Mouse (Mus musculus) liver, embryonic 15.5 days (tissue): ENCODE measurements around the gene Psmb7. TPM values are rescaled to one million over a fixed set of nuclear protein-coding genes. Genes with fewer than 3 reads are reported as not detected.
A peak's percentile ranks its signal among the peaks of the same experiment; 100 is the strongest.

Experiments
- ATAC-seq: fragments of 200-750 bp; cut with Nextera tagmentation; 2 replicates; pipeline ENCODE4 v1.8.0; 2017; ENCODE audit warnings: moderate number of reproducible peaks, mild to moderate bottlenecking, moderate library complexity; ENCODE audit not compliant: insufficient read depth
- H3K27ac ChIP-seq: fragments of 300-500 bp; sonication (generic); replicated peaks from 2 replicates; pipeline ENCODE4 v1.5.1; 2015; ENCODE audit warnings: mild to moderate bottlenecking, inconsistent platforms
- H3K27me3 ChIP-seq: fragments of 300-500 bp; sonication (generic); 2 replicates; pipeline ENCODE4 v1.6.1; 2015; ENCODE audit warnings: mild to moderate bottlenecking, inconsistent platforms
- H3K36me3 ChIP-seq: fragments of 300-500 bp; sonication (generic); replicated peaks from 2 replicates; pipeline ENCODE4 v1.6.1; 2015; ENCODE audit warnings: moderate library complexity, mild to moderate bottlenecking, inconsistent platforms
- H3K4me1 ChIP-seq: fragments of 300-500 bp; sonication (generic); replicated peaks from 2 replicates; pipeline ENCODE4 v1.6.1; 2015; ENCODE audit warnings: inconsistent platforms
- H3K4me2 ChIP-seq: fragments of 300-500 bp; sonication (generic); 2 replicates; pipeline ENCODE4 v1.6.1; 2015; ENCODE audit warnings: moderate library complexity, mild to moderate bottlenecking, inconsistent platforms
- H3K4me3 ChIP-seq: fragments of 300-500 bp; sonication (generic); replicated peaks from 2 replicates; pipeline ENCODE4 v1.5.1; 2015; ENCODE audit warnings: mild to moderate bottlenecking, inconsistent platforms
- H3K9ac ChIP-seq: fragments of 300-500 bp; sonication (generic); 2 replicates; pipeline ENCODE4 v1.6.1; 2015; ENCODE audit warnings: moderate library complexity, mild to moderate bottlenecking, inconsistent platforms
- H3K9me3 ChIP-seq: fragments of 300-500 bp; sonication (generic); replicated peaks from 2 replicates; pipeline ENCODE4 v1.6.1; 2016; ENCODE audit warnings: inconsistent platforms
- WGBS: fragments of 180-500 bp; shearing (Covaris S2); methylation state at CpG from one replicate; pipeline ENCODE4 v1.1.7; 2015; ENCODE audit warnings: mixed read lengths; ENCODE audit not compliant: insufficient replicate concordance; 5-methylcytosine and 5-hydroxymethylcytosine counted together
- polyA plus RNA-seq: library from polyadenylated mRNA; unstranded; fragments of >200 nt; fragmentation: Nextera tagmentation; extraction: Ambion mirVana; gene quantifications from 2 replicates; pipeline ENCODE4 v1.2.1, GENCODE M21; 2015

The Psmb7 gene
- polyA plus RNA-seq, 1 experiment from 2014 or later: 154 TPM

GRCm38 (mm10) chr2:38591751-38592459, 52.0 kb downstream of the Psmb7 start:
- H3K36me3 ChIP-seq: peaks cover 45% of the 10 kb centered on the region
- no peak overlapping the region for H3K9ac ChIP-seq
- no peak for ATAC-seq
- H3K27me3 ChIP-seq: no peaks in the 10 kb centered on the region
- no peak overlapping the region for H3K27ac ChIP-seq
- peaks cover 13% of the 10 kb centered on the region for H3K4me1 ChIP-seq
- H3K4me3 ChIP-seq: no peak overlapping the region
- 67% methylated on average over 6 of the region's 6 CpGs for WGBS
- no peaks in the 10 kb centered on the region for H3K9me3 ChIP-seq
- no peak overlapping the region for H3K4me2 ChIP-seq

DNA sequence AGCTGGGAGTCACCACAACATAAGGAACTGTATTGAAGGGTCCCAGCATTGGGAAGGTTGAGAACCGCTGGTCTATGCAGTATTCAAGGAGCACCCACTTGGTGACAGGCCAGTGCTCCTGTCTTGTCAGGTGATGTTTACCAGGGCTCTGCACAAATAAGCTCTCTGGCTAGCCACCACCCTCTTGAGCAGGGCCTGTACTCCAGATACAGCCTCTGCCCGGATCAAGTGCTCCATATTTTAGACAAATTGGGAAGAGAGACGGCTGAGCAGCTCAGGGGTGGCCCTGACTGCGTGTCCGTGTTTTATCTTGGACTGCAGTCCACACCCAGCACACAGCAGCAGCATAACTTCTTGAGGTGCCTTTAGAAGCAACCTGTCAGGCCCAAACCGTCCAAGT, 57.2 kb downstream of the Psmb7 start:
- no peaks in the 10 kb centered on the region for H3K9me3 ChIP-seq
- WGBS: 67% methylated on average over 6 of the region's 6 CpGs
- ATAC-seq: no peak
- H3K4me2 ChIP-seq: no peak overlapping the region
- H3K9ac ChIP-seq: no peak overlapping the region
- no peak overlapping the region for H3K27ac ChIP-seq
- H3K36me3 ChIP-seq: peaks cover 68% of the 10 kb centered on the region
- H3K27me3 ChIP-seq: no peaks in the 10 kb centered on the region
- no peak overlapping the region for H3K4me3 ChIP-seq
- peaks cover 3% of the 10 kb centered on the region for H3K4me1 ChIP-seq

DNA sequence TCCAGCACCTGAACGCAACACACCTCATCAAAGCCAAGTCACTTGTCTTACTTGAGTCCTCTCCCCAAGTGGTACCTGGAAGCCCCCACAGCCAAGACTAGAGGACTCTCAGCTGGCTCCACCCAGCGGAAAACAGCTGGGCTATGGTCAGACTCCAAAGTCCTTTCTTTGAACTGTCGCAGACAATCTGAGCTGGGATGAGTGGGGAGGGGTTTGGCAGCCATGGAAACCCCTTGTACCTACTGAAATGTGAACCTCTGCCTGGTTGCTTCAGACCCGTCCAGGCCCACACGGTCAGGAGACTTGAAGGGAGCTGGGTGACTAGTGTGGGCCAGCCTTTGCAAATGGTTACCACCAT, 58.5 kb downstream of the Psmb7 start:
- no peak overlapping the region for H3K27ac ChIP-seq
- H3K9ac ChIP-seq: no peak overlapping the region
- no peaks in the 10 kb centered on the region for H3K9me3 ChIP-seq
- WGBS: 75% methylated on average over 5 of the region's 5 CpGs
- H3K27me3 ChIP-seq: no peaks in the 10 kb centered on the region
- peaks cover 64% of the 10 kb centered on the region for H3K36me3 ChIP-seq
- 0 out of 2 replicates have a peak, but pooled peaks cover 3% of the 10 kb centered on the region for H3K4me1 ChIP-seq
- peak; percentile 47; the same call in 1 of the 2 replicates for ATAC-seq
- no peak overlapping the region for H3K4me3 ChIP-seq
- no peak overlapping the region for H3K4me2 ChIP-seq

DNA sequence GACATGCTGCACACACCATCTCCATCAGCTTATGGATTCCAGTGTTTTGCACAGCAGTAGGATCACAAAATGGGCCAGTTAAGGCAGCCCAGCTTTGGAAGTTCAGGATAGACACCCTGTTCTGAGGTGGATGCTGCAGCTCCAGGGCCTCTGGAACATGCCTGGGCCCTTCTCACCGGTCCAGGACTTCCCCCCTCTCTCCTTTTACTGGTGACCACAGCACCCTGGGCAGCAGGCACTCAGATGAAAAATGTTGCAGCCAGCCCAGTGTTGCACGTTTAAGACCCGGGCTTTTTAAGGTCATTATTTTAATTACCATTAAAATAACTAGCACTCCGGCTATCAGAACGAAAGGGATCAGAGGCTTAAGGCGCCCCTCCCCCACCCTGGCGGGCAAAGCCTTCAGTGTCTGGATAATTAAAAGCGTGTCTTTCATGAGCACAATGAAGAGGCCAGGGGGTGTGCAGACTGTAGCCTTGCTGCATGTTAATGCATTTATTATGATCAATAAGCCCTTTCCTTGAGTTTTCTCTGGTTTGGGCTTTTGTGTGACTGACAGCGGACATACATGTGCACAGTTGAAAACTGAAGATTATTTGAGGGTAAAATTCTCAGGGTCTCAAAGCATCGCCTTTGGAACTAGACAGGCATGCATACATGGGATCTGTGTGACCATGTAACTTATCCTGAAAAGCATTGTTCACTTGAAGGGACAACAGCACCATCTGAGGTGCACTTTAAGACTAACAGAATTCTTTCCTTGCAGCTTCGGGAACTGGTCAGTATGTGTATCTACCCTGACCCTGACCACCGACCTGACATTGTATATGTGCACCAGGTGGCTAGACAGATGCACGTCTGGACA, 59.1 kb downstream of the Psmb7 start:
- Histone ChIP-seq H3K4me3 (no peak overlapping the region), H3K4me2 (no peak overlapping the region), H3K27me3 (no peaks in the 10 kb centered on the region), H3K9me3 (no peaks in the 10 kb centered on the region), H3K36me3 (peaks cover 62% of the 10 kb centered on the region), H3K9ac (no peak overlapping the region), H3K27ac (no peak overlapping the region), H3K4me1 (0 out of 2 replicates have a peak, but pooled peaks cover 3% of the 10 kb centered on the region)
- WGBS: 68% methylated on average over 13 of the region's 13 CpGs
- no peak for ATAC-seq

GRCm38 (mm10) chr2:38583982-38584381, 59.9 kb downstream of the Psmb7 start:
- 71% methylated on average over 2 of the region's 2 CpGs for WGBS
- Histone ChIP-seq H3K9ac (no peak overlapping the region), H3K27ac (no peak overlapping the region), H3K4me3 (no peak overlapping the region), H3K27me3 (no peaks in the 10 kb centered on the region), H3K4me2 (no peak overlapping the region), H3K4me1 (0 out of 2 replicates have a peak, but pooled peaks cover 3% of the 10 kb centered on the region), H3K36me3 (peaks cover 58% of the 10 kb centered on the region), H3K9me3 (no peaks in the 10 kb centered on the region)
- no peak for ATAC-seq

DNA sequence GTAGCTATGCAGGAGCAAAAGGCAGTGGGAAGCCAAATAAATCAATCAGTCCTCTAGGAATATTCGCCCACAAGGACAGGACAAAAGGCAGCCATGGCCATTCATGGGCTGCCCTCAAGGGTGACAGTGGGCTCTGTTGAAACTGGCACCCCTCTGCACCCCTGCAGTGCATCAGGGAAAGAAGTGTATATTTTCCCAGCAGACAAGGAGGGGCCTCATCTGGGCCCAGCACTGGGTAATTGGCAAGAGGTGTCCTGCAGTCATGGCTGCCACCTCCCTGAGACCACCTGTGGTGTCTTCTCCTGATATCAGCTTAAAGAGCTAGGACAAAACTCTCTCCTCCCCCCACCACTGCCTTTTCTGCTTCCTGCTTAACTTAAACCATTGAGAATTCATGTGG, 64.4 kb downstream of the Psmb7 start:
- Histone ChIP-seq H3K27ac (no peak overlapping the region), H3K4me3 (no peak overlapping the region), H3K4me1 (0 out of 2 replicates have a peak, but pooled peaks cover 3% of the 10 kb centered on the region), H3K9me3 (no peaks in the 10 kb centered on the region), H3K4me2 (no peak overlapping the region), H3K9ac (no peak overlapping the region), H3K27me3 (no peaks in the 10 kb centered on the region), H3K36me3 (peaks cover 27% of the 10 kb centered on the region)
- ATAC-seq: no peak
- WGBS: 88% methylated on average over 1 of the region's 1 CpGs

DNA sequence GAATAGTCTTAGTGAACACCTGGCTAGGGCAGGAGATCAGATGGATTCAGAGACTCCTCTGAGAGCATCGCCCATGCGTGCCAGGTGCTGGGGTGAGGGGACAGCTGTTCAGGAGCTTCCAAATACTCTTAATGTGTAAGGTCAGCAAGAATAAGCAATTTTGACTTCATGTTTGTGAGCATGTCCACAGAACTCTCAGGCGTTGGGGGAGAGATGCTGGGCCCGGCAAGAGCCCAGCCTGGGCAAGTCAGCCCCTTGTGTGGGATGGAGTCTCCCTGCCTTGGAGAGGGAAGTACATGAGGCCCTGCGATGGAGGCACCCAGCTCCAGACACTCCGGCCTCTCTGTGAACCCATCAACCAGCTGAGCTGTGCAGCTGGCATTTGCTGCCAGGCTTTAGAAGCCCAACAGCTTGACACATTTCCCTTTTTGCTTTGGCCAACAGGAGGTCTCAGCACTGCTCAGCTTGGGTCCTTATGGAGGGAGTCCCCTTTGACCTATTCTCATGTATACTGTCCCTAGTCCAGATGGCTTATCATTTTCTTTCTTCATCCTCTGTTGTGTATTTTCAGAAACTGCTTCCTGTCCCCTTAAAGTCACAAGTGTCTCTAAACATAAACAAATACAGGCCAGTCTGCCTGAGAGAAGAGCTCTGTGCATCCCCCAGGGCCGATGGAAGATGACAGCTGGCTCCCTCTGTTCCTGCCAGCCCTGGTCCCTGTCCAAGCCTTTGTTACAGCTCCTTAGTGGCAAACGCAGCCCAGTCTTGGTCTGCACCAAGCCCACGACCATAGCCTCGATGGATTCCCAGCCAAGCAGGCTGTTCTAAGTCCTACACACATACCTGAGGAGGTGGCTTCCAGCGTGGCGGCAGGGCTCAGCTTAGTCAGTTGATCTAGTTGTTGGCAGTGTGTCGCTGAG, 65.0 kb downstream of the Psmb7 start:
- Histone ChIP-seq H3K27ac (no peak overlapping the region), H3K9ac (no peak overlapping the region), H3K9me3 (no peaks in the 10 kb centered on the region), H3K4me2 (no peak overlapping the region), H3K4me1 (0 out of 2 replicates have a peak, but pooled peaks cover 3% of the 10 kb centered on the region), H3K27me3 (no peaks in the 10 kb centered on the region), H3K36me3 (peaks cover 23% of the 10 kb centered on the region), H3K4me3 (no peak overlapping the region)
- 71% methylated on average over 13 of the region's 13 CpGs for WGBS
- ATAC-seq: no peak

- no peak for ATAC-seq
- Histone ChIP-seq H3K4me3 (no peak overlapping the region), H3K27ac (no peak overlapping the region), H3K9me3 (no peaks in the 10 kb centered on the region), H3K4me2 (no peak overlapping the region), H3K9ac (no peak overlapping the region), H3K27me3 (no peaks in the 10 kb centered on the region), H3K36me3 (peaks cover 30% of the 10 kb centered on the region), H3K4me1 (no peaks in the 10 kb centered on the region)
- 64% methylated on average over 2 of the region's 2 CpGs for WGBS
Observed at GRCm38 (mm10) chr2:38574697-38575096, 69.2 kb downstream of the Psmb7 start.

DNA sequence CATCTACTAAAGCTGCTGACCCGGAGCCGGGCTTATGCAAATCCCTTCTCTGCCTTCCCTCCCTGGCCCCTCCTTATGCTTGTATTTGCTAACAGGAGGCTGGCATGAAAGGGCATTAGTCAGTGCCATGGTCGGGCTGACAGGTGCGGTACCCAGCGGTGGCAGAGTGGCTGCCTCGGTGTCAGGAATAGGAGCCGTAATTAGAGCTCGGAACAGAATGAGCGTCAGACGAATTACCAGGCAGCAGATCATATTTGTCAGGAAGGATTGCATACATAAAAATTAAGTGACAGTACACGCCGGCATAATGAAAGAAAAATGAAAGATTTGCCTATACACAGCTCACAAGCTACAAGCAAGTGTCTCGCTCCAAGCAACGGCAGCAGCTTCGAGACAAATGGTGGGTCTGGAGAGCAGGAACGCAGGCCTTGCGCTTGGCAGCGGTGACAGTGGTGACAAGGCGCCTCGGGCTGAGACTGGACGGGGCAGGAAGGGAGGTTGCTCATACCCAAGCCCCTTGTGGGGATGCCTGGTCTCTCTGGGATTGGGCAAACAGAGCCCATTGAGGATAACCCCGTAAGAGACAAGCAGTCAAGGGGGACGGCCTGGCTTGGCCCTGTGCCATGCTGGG, 71.8 kb downstream of the Psmb7 start:
- H3K4me2 ChIP-seq: no peak overlapping the region
- no peak overlapping the region for H3K9ac ChIP-seq
- no peak overlapping the region for H3K4me3 ChIP-seq
- no peak overlapping the region for H3K27ac ChIP-seq
- 80% methylated on average over 23 of the region's 23 CpGs for WGBS
- H3K27me3 ChIP-seq: no peaks in the 10 kb centered on the region
- H3K36me3 ChIP-seq: peaks cover 31% of the 10 kb centered on the region
- no peaks in the 10 kb centered on the region for H3K4me1 ChIP-seq
- no peaks in the 10 kb centered on the region for H3K9me3 ChIP-seq
- no peak for ATAC-seq

DNA sequence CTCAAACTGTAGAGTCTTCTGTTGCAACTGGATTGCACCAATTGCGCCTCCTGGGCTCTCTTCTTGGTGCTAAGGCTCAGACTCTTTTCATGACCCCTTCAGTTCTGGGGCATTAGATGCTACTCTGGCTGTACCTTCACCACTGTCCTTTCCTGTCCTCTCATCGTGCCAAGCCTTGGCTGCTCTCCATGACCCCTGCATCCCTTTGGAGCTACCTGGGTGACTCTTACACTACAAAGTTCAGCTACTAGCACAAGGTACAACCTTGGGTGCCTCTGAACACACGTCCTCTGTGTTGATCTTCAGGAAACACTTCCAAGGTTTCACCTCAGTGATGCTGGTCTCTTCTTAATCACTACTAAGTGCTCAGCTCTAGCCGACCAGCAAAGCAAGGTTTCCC, 81.3 kb downstream of the Psmb7 start:
- no peak for ATAC-seq
- Histone ChIP-seq H3K9me3 (no peaks in the 10 kb centered on the region), H3K4me2 (no peak overlapping the region), H3K4me1 (no peaks in the 10 kb centered on the region), H3K27me3 (no peaks in the 10 kb centered on the region), H3K4me3 (no peak overlapping the region), H3K36me3 (peaks cover 35% of the 10 kb centered on the region), H3K27ac (no peak overlapping the region), H3K9ac (no peak overlapping the region)
- WGBS: 64% methylated on average over 4 of the region's 4 CpGs
